Mouse (Mus musculus) liver, embryonic 11.5 days (tissue): ENCODE measurements around the gene Pip4k2a. TPM values are rescaled to one million over a fixed set of nuclear protein-coding genes. Genes with fewer than 3 reads are reported as not detected.
"Not testable (repeated sequence)": the region's sequence is repeated elsewhere in the genome, so short reads cannot be mapped to it uniquely, and the experiment has no call there.

Experiments used
- ATAC-seq: fragments of 200-750 bp; cut with Nextera tagmentation; replicated peaks from 2 replicates; pipeline ENCODE4 v1.8.0; 2017; ENCODE audit warnings: moderate number of reproducible peaks, mild to moderate bottlenecking, moderate TSS enrichment, moderate library complexity; ENCODE audit not compliant: low FRiP score
- DNase-seq: peaks from one replicate; pipeline ENCODE4 v3.0.0-alpha.2; 2017; ENCODE audit warnings: low spot score
- H3K27ac ChIP-seq: fragments of 300-500 bp; sonication (generic); 2 replicates; pipeline ENCODE4 v1.5.1; 2014; ENCODE audit warnings: mild to moderate bottlenecking, low read depth, low read length, control low read depth
- H3K27me3 ChIP-seq: fragments of 300-500 bp; sonication (generic); replicated peaks from 2 replicates; pipeline ENCODE4 v1.6.1; 2014; ENCODE audit warnings: low read length, mixed read lengths; ENCODE audit not compliant: control insufficient read depth, insufficient read depth
- H3K36me3 ChIP-seq: fragments of 300-500 bp; sonication (generic); 2 replicates; pipeline ENCODE4 v1.6.1; 2014; ENCODE audit warnings: mild to moderate bottlenecking, low read length, moderate library complexity, mixed read lengths; ENCODE audit not compliant: control insufficient read depth, insufficient read depth
- H3K4me1 ChIP-seq: fragments of 300-500 bp; sonication (generic); replicated peaks from 2 replicates; pipeline ENCODE4 v1.6.1; 2014; ENCODE audit warnings: low read length, mixed read lengths; ENCODE audit not compliant: control insufficient read depth, insufficient read depth
- H3K4me2 ChIP-seq: fragments of 300-500 bp; sonication (generic); 2 replicates; pipeline ENCODE4 v1.6.1; 2014; ENCODE audit warnings: mild to moderate bottlenecking, control low read depth, moderate library complexity
- H3K4me3 ChIP-seq: fragments of 300-500 bp; sonication (generic); 2 replicates; pipeline ENCODE4 v1.5.1; 2014; ENCODE audit warnings: low read depth, low read length, control low read depth
- H3K9ac ChIP-seq: fragments of 300-500 bp; sonication (generic); 2 replicates; pipeline ENCODE4 v1.6.1; 2014; ENCODE audit warnings: low read depth, low read length, control low read depth
- H3K9me3 ChIP-seq: fragments of 300-500 bp; sonication (generic); 2 replicates; pipeline ENCODE4 v1.6.1; 2016; ENCODE audit warnings: low read length, inconsistent platforms, mixed read lengths; ENCODE audit not compliant: control insufficient read depth
- WGBS: fragments of 180-500 bp; shearing (Covaris S2); extraction: QIAGEN DNeasy Blood & Tissue Kit; methylation state at CpG from one replicate; pipeline ENCODE4 v1.1.7; 2014; 5-methylcytosine and 5-hydroxymethylcytosine counted together
- polyA plus RNA-seq: library from polyadenylated mRNA; unstranded; fragments of >200 nt; fragmentation: Nextera tagmentation; extraction: Ambion mirVana; gene quantifications from 2 replicates; pipeline ENCODE4 v1.2.1, GENCODE M21; 2014

The Pip4k2a gene
- polyA plus RNA-seq, 1 experiment from 2014 or later, result 20.5 TPM

DNA sequence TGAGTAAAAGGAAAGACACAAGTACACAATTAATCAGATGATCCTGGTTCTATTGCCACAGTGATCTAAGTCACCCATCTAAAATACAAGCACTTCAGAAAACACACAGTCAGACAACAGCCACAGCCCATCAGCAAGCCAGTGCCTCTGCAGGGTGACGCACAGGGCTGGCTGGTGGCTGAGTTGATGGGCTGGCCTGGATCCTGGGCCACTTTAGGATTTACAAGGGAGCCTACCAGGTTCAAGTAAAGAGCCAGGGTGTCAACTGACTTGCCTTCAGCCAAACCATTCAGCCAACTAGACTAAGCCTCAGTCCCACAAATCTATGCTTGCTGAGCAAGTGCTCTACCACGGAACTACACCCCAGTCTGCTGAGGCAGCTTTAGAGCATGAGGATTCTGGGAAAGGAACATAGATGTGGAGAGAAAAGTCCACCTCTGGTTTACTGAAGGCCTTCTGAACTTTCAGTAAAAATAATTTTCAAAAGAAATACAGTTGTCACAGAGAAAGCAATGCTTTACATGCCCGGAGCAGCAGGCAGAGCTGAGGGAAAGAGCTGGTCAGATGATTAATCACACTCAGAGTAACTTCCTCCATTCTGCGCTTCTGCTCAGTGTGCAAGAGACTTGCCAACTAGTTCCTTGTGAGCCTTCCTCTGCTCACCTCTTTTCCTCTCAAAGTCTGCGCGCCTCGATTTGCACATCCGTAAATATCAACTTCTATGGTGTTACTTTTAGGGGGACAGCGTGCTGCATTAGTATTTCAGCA, 94.4 kb downstream of the Pip4k2a start:
- WGBS, result 74% methylated on average over 9 of the region's 9 CpGs
- H3K9ac ChIP-seq, result no peak overlapping the region
- H3K27me3 ChIP-seq, result no peaks in the 10 kb centered on the region
- peaks cover 5% of the 10 kb centered on the region; the same call in 1 of the 2 replicates for H3K36me3 ChIP-seq
- H3K4me3 ChIP-seq, result no peak overlapping the region
- peaks cover 7% of the 10 kb centered on the region for H3K4me1 ChIP-seq
- H3K27ac ChIP-seq, result no peak overlapping the region
- H3K4me2 ChIP-seq, result no peak overlapping the region
- no peak for DNase-seq
- ATAC-seq, result no peak
- no peaks in the 10 kb centered on the region for H3K9me3 ChIP-seq

- Histone ChIP-seq H3K4me1 (peaks cover 23% of the 10 kb centered on the region), H3K36me3 (peaks cover 5% of the 10 kb centered on the region; the same call in 1 of the 2 replicates), H3K27me3 (no peaks in the 10 kb centered on the region), H3K9ac (no peak overlapping the region), H3K4me3 (no peak overlapping the region), H3K9me3 (no peaks in the 10 kb centered on the region), H3K27ac (no peak overlapping the region), H3K4me2 (no peak overlapping the region)
- WGBS, result 56% methylated on average over 4 of the region's 4 CpGs
- DNase-seq (no peak), ATAC-seq (no peak)
Measured at GRCm38 (mm10) chr2:18901133-18901532, 96.8 kb downstream of the Pip4k2a start.

GRCm38 (mm10) chr2:18900635-18901034, 97.3 kb downstream of the Pip4k2a start:
- no peak for DNase-seq

DNA sequence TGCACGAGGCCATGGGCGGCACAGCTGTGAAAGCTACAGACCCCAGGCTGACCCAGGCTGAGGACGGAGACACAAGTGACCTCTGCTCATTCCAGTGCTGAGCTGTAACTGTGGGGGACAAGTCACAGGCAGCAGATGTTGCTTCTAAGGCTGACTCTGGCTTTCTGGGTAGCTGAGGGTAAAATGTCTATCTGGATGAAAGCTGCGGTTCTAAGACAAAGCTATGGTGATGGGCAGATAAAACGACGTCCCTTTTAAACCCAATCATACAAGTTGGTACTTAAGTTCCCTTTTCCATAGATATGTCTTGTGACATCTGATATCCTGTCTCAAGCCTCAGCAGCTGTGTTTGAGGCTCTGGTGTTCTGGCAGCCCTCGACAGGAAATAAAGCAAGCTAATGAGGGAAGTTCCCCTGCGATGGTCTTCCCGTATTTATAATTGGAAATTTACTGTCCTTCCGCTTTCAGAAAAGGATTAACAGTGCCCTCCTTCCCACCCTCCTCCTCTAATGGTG, 100.1 kb downstream of the Pip4k2a start:
- H3K27me3 ChIP-seq, result no peaks in the 10 kb centered on the region
- ATAC-seq (peak; percentile 72), DNase-seq (no peak)
- peak overlapping the region; percentile 50 for H3K27ac ChIP-seq
- H3K4me3 ChIP-seq, result no peak overlapping the region
- 13% methylated on average over 10 of the region's 10 CpGs for WGBS
- no peak overlapping the region for H3K9ac ChIP-seq
- H3K9me3 ChIP-seq, result no peaks in the 10 kb centered on the region
- peaks cover 21% of the 10 kb centered on the region for H3K4me1 ChIP-seq
- H3K36me3 ChIP-seq, result peaks cover 5% of the 10 kb centered on the region; the same call in 1 of the 2 replicates
- H3K4me2 ChIP-seq, result peak overlapping the region; percentile 28; the same call in 1 of the 2 replicates

More at GRCm38 (mm10) chr2:18900635-18901034, 97.3 kb downstream of the Pip4k2a start:
- H3K9me3 ChIP-seq, result no peaks in the 10 kb centered on the region
- H3K4me3 ChIP-seq, result no peak overlapping the region
- no peak overlapping the region for H3K9ac ChIP-seq
- 93% methylated on average over 2 of the region's 2 CpGs for WGBS
- H3K4me1 ChIP-seq, result peaks cover 25% of the 10 kb centered on the region
- no peak for ATAC-seq
- no peak overlapping the region for H3K27ac ChIP-seq
- H3K4me2 ChIP-seq, result no peak overlapping the region
- H3K36me3 ChIP-seq, result peaks cover 5% of the 10 kb centered on the region; the same call in 1 of the 2 replicates
- no peaks in the 10 kb centered on the region for H3K27me3 ChIP-seq

DNA sequence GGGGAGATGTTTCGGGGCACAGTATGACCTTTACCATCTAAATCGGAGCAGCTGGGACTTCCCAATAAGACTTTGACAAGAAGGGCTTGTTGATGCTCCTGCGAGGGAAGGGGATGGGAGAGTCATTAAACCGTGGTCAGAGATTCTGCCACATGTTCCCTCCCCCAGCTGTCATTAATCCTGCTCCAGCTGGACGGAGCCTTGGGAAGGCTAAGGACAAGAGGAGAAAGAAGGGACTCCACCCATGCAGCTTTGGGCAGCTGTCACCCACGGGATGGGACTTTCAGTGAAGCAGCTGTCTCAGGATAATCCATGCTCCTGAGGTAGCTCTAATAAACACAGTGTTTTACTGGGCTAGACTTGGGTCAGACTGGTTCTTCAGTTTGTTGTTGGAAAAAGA, 101.9 kb downstream of the Pip4k2a start:
- no peak overlapping the region for H3K9ac ChIP-seq
- DNase-seq (no peak), ATAC-seq (no peak)
- no peak overlapping the region for H3K4me2 ChIP-seq
- H3K27ac ChIP-seq, result no peak overlapping the region
- WGBS, result 66% methylated on average over 6 of the region's 6 CpGs
- peaks cover 5% of the 10 kb centered on the region; the same call in 1 of the 2 replicates for H3K36me3 ChIP-seq
- no peaks in the 10 kb centered on the region for H3K27me3 ChIP-seq
- H3K4me3 ChIP-seq, result no peak overlapping the region
- H3K9me3 ChIP-seq, result no peaks in the 10 kb centered on the region
- peaks cover 25% of the 10 kb centered on the region for H3K4me1 ChIP-seq

DNA sequence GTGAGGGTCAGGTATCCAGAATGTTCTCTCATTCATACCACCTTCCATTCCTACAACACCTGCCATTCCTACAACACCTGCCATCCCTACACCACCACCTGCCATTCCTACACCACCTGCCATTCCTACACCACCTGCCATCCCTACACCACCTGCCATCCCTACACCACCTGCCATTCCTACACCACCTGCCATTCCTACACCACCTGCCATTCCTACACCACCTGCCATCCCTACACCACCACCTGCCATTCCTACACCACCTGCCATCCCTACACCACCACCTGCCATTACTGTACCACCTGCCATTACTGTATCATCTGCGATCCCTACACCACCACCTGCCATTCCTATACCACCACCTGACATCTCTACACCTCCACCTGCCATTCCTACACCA, 104.6 kb downstream of the Pip4k2a start:
- not testable (repeated sequence) for H3K36me3 ChIP-seq, H3K27ac ChIP-seq, H3K9me3 ChIP-seq, H3K9ac ChIP-seq, H3K4me3 ChIP-seq, ATAC-seq, H3K27me3 ChIP-seq, DNase-seq, H3K4me2 ChIP-seq
- 98% methylated on average over 1 of the region's 1 CpGs for WGBS
- peaks cover 20% of the 10 kb centered on the region for H3K4me1 ChIP-seq

DNA sequence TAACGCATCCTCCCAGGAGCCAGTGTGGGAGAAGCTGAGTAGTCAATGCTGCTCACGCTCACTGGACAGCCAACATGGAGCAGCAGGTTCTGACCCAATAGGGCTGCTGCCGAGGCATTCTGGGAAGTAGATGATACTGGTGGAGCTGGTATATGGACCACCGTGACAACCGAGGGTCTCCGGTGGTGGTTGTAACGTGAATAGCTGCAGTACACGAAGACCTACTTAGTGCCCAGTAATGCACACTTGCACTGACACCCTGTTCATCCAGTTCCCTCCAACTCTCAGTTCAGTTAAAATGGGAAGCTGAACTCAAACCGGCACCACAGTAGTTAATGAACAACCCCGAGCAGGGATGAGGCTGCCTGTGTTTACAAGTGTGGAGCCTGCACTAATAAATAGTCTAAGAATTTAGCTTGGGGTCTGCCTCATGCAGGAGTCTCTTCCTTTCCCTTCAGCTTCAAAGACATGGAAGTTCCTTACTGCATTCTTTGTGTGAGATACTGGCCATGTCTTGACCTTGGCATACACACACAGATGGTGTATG, 105.9 kb downstream of the Pip4k2a start:
- 83% methylated on average over 10 of the region's 10 CpGs for WGBS
- no peak for DNase-seq
- ATAC-seq, result no peak
- Histone ChIP-seq H3K27ac (no peak overlapping the region), H3K4me1 (peaks cover 8% of the 10 kb centered on the region; the same call in 1 of the 2 replicates), H3K36me3 (no peaks in the 10 kb centered on the region), H3K4me3 (no peak overlapping the region), H3K9me3 (no peaks in the 10 kb centered on the region), H3K4me2 (no peak overlapping the region), H3K9ac (no peak overlapping the region), H3K27me3 (no peaks in the 10 kb centered on the region)

DNA sequence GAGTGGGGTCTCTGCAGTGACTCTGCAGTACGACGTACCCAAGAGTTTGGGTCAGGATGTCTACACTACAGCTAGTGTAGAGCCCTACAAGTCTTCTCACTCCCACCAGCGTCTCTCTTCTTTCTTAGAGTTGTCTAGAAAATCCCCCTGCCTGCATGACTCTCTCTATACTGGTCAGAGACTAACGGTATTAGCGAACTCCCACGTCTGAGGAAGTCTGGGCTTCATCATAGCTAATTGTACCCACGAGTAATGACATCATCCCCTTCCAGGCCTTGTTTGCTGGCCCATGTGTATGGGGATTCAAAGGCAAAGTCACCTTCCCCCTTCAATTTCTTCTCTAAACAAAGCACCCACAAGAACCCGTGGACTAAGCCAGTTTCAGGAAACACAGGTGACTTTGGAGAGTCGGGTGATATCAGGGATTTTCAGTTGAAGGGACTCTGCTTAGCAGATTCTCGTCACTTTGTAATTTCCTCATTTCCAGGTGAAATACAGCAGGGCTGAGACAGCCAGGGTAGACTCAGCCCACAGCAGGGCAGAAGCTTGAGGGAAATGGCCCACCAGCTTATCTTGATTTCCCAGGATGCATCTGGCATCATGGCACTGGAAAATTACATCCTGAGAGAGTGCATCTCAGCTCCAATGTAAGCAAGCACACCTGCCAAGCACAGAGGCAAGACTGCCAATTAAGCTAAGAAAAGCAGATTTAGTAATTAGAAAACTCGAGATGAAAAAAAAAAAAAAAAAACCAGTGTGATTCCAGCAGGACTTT, 107.5 kb downstream of the Pip4k2a start:
- no peak overlapping the region for H3K4me3 ChIP-seq
- no peaks in the 10 kb centered on the region for H3K9me3 ChIP-seq
- no peak for ATAC-seq
- no peak for DNase-seq
- H3K4me2 ChIP-seq, result no peak overlapping the region
- H3K27me3 ChIP-seq, result no peaks in the 10 kb centered on the region
- 47% methylated on average over 11 of the region's 11 CpGs for WGBS
- no peaks in the 10 kb centered on the region for H3K36me3 ChIP-seq
- no peak overlapping the region for H3K9ac ChIP-seq
- no peak overlapping the region for H3K27ac ChIP-seq
- 0 out of 2 replicates have a peak, but pooled peaks cover 4% of the 10 kb centered on the region for H3K4me1 ChIP-seq
